Mouse (Mus musculus) liver, postnatal 0 days (tissue): ENCODE results near the gene Thtpa.

Source experiments
- CTCF ChIP-seq: sonication (generic); IDR thresholded peaks from 2 replicates; pipeline ENCODE4 v1.5.1; 2016; ENCODE audit warnings: antibody characterized with exemption, low read depth
- EP300 ChIP-seq: IDR thresholded peaks from 2 replicates; pipeline ENCODE4 v1.6.1; 2016; ENCODE audit warnings: antibody characterized with exemption, low read depth, mild to moderate bottlenecking

- no peak for TF ChIP-seq CTCF
- no peak for TF ChIP-seq EP300
Observed at GRCm38 (mm10) chr14:55071756-55072155, 22.8 kb upstream of the Thtpa start.
